Mouse (Mus musculus) lung, adult 2 months (tissue): ENCODE measurements around the gene Cd160. TPM values are rescaled to one million over a fixed set of nuclear protein-coding genes. Genes with fewer than 3 reads are reported as not detected.

Experiments
- DNase-seq: peaks from one replicate; pipeline ENCODE4 v3.0.0; 2022
- H3K4me1 ChIP-seq: fragments of 200-500 bp; 2 replicates; pipeline ENCODE4 v1.6.1; 2011; ENCODE audit warnings: low read length; ENCODE audit not compliant: control insufficient read depth, insufficient read depth
- H3K4me3 ChIP-seq: fragments of 200-500 bp; replicated peaks from 2 replicates; pipeline ENCODE3; 2011; ENCODE audit warnings: low read depth, mild to moderate bottlenecking, control low read depth, low read length; ENCODE audit errors: extremely low read depth
- CTCF ChIP-seq: fragments of 200-500 bp; IDR thresholded peaks from 2 replicates; pipeline ENCODE4 v1.5.1; 2011; ENCODE audit warnings: mild to moderate bottlenecking, low read length, control low read depth; ENCODE audit not compliant: insufficient read depth
- POLR2A ChIP-seq: fragments of 200-500 bp; IDR thresholded peaks from 2 replicates; pipeline ENCODE4 v1.6.1; 2011; ENCODE audit warnings: low read depth, mild to moderate bottlenecking, control low read depth, low read length, borderline replicate concordance; ENCODE audit errors: extremely low read depth
- WGBS: fragments of 180-500 bp; shearing (Covaris S2); methylation state at CpG from one replicate; pipeline ENCODE4 v1.1.7; 2018; 5-methylcytosine and 5-hydroxymethylcytosine counted together
- polyA plus RNA-seq: library from polyadenylated mRNA; depleted of rRNA; stranded (reverse); fragments of >200 nt; gene quantifications from 2 replicates; pipeline ENCODE4 v1.2.3, GENCODE M21; 2012

Gene Cd160
- polyA plus RNA-seq, 1 experiment, result 0.34 TPM

DNA sequence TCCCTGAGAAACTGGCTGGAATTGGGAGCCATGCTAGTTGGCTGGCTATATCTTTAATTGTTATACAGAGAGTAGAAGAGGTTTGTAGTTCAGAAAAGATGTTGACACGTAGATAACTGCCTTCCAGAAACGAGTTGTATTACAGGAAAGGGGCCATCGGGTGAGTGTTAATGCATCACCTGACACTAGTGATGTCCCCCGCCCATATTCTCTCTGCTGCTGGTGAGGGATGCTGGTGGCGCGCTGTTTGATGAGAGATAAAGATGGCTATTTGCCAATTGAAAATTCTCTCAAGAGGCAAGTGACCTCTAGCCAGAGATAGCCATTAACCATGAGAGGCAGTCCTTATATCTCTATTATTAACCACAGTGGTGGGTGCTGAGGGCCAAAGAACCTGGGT lies 23.4 kb upstream of the Cd160 start:
- no peaks in the 10 kb centered on the region for H3K4me1 ChIP-seq
- TF ChIP-seq POLR2A (no peak), CTCF (no peak)
- H3K4me3 ChIP-seq, result no peak overlapping the region
- no peak for DNase-seq
- 52% methylated on average over 6 of the region's 6 CpGs for whole genome bisulfite sequencing

DNA sequence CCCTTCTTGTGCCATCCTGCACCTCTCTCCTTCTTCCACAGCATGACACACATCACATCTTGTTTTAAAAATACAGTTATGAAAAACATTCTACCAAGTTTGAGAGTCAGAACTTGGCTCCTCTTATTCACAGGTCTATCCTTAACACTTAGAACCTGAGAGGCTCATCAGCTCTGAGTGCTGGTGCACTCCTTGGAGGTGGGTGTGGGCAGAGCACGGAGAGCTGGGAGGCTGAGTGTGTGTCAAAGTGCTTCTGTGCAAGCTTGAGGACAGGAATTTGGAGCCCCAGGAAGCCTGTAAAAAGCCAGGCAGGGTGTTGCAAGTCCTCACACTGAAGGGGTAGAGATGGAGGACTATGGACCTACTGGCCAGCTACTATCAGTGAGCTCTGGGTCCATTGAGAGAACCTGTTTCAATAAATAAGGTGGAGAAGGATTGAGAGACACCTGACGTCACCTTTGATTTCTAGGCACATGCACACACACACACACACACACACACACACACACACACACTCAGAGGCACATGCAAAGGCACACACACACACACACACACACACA lies 20.1 kb upstream of the Cd160 start:
- WGBS, result 72% methylated on average over 2 of the region's 2 CpGs
- no peak overlapping the region for H3K4me3 ChIP-seq
- no peaks in the 10 kb centered on the region for H3K4me1 ChIP-seq
- TF ChIP-seq POLR2A, result no peak
- TF ChIP-seq CTCF, result no peak
- no peak for DNase-seq

GRCm38 (mm10) chr3:96848470-96848869 lies 19.3 kb upstream of the Cd160 start:
- TF ChIP-seq CTCF (no peak), POLR2A (no peak)
- WGBS, result 56% methylated on average over 7 of the region's 8 CpGs
- no peaks in the 10 kb centered on the region for H3K4me1 ChIP-seq
- no peak overlapping the region for H3K4me3 ChIP-seq
- DNase-seq, result no peak

GRCm38 (mm10) chr3:96847661-96848060 lies 18.5 kb upstream of the Cd160 start:
- no peak for DNase-seq
- WGBS, result 25% methylated on average over 6 of the region's 6 CpGs
- Histone ChIP-seq H3K4me3 (no peak overlapping the region), H3K4me1 (no peaks in the 10 kb centered on the region)
- TF ChIP-seq CTCF (no peak), POLR2A (no peak)

DNA sequence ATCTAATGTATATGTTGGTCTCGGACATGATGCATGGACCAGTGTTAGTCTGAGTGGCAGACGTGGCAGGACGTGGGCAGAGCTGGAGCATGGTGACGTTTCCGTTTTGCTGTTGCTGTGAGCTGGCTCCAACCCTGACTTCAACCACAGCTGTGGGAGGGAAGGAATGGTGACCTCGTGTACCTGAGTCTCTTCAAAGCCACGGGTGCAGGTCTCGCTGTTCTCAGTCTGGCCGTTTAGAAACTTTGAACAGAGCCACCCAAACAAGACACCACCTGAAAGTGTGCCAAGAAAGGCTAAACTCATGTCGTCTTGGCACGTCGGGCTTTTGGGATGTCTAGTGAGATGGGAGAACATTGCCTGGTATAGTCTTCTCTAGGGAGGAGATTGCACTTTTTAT lies 17.8 kb upstream of the Cd160 start:
- WGBS, result 83% methylated on average over 12 of the region's 12 CpGs
- TF ChIP-seq CTCF (no peak), POLR2A (no peak)
- no peak for DNase-seq
- Histone ChIP-seq H3K4me3 (no peak overlapping the region), H3K4me1 (no peaks in the 10 kb centered on the region)

GRCm38 (mm10) chr3:96845806-96846205 lies 16.7 kb upstream of the Cd160 start:
- TF ChIP-seq POLR2A, result no peak
- no peak for TF ChIP-seq CTCF
- H3K4me1 ChIP-seq, result no peaks in the 10 kb centered on the region
- DNase-seq, result peak; percentile 10
- no peak overlapping the region for H3K4me3 ChIP-seq
- WGBS, result 51% methylated on average over 9 of the region's 9 CpGs

DNA sequence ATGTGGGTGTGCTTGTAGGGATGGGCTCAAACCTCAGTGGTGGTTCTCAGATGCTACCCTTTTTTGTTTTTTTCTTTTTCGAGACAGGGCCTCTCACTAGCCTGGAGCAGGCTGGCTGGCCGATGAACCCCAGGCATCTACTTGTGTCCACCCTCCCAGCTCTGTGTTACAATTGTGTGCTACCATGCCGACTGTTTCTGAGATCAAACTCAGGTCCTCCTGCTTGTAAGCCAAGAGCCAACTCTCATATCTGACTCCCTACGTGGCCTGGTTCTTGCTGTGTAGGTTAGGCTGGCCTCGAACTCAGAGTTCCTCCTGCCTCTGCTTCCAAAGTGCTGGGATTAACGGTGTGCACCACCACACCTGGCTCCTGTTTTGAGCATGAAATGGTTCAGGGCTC lies 16.0 kb upstream of the Cd160 start:
- no peak overlapping the region for H3K4me3 ChIP-seq
- no peak for DNase-seq
- 91% methylated on average over 6 of the region's 6 CpGs for WGBS
- H3K4me1 ChIP-seq, result no peaks in the 10 kb centered on the region
- TF ChIP-seq POLR2A, result no peak
- no peak for TF ChIP-seq CTCF

DNA sequence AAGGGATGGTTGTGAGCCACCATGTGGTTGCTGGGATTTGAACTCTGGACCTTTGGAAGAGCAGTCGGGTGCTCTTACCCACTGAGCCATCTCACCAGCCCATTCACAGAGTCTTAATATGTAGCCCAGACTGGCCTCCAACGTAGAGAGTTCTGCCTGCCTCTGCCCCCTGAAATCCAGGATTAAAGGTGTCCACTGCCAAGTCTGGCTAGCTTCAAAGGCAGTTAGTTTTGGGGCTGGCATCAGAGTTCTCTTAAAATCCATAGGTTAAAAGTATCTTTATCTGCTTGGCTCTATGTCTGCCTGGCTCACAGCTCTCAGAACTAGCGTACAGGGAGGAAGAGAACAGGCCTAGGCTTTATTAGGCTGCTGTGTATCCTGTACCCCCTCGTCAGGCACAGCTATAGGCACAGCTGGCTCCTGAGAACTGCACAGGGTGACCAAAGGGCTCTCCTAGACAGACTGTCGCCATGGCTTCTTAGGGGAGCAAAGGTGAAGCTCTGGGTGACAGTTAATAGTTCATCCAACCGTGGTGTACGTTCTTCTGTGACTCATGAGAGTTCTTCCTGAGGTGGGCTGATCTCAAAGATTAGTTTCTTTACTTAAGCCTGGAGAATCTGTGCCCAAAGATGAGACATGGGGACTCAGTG lies 10.0 kb upstream of the Cd160 start:
- no peak overlapping the region for H3K4me3 ChIP-seq
- TF ChIP-seq CTCF (no peak), POLR2A (no peak)
- no peaks in the 10 kb centered on the region for H3K4me1 ChIP-seq
- DNase-seq, result no peak
- 80% methylated on average over 7 of the region's 7 CpGs for WGBS

DNA sequence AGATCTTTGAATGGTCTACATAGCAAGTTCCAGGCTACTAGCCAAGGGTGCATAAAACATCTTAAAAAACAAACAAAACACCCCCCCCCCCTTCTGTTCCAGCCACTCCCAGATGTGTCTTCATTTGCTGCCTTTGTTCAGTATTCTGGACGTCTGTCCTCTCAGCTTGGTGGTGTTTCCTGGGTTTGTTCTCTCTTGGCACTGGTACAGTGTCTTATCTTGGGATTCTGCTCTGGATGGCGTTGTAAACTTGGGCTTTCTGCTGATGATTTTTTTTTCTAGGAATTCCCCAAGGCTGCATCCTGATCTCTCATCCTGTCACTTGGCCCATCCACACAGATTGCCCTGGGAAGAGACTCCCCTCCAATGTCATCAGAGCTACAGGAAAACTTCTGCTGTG lies 7.3 kb upstream of the Cd160 start:
- no peak for DNase-seq
- 25% methylated on average over 2 of the region's 2 CpGs for WGBS

More for the DNA sequence above, 7.3 kb upstream of the Cd160 start:
- H3K4me3 ChIP-seq, result no peak overlapping the region
- TF ChIP-seq CTCF, result no peak
- no peak for TF ChIP-seq POLR2A
- no peaks in the 10 kb centered on the region for H3K4me1 ChIP-seq
